ENCODE assay signal across 24 mouse cellular contexts in genomic region chr6:23471830-23472229, GRCm38 (mm10).
"Had no signal": no experiment of that assay in that cellular context is flagged by ENCODE, and none has a peak within 500 bp of the region (broad histone marks: within the 10 kb centered on the region; RNA-seq: fewer than 3 reads in every experiment).

No protein-coding gene starts in this region.

- H3K9me3 ChIP-seq: heart, embryonic 13.5 days; heart, embryonic 15.5 days; hindbrain, embryonic 13.5 days; hindbrain, embryonic 15.5 days; kidney, embryonic 15.5 days; limb, embryonic 13.5 days; limb, embryonic 15.5 days had no signal

- ATAC-seq: intestine, embryonic 16.5 days had no signal

- H3K27ac ChIP-seq: heart, adult 2 months; heart, embryonic 13.5 days; heart, embryonic 15.5 days; hindbrain, embryonic 13.5 days; hindbrain, embryonic 15.5 days; kidney, embryonic 15.5 days; kidney, postnatal 0 days; limb, embryonic 13.5 days; limb, embryonic 15.5 days had no signal

- H3K4me1 ChIP-seq: heart, embryonic 13.5 days; heart, embryonic 15.5 days; hindbrain, embryonic 13.5 days; hindbrain, embryonic 15.5 days; kidney, embryonic 15.5 days; limb, embryonic 13.5 days; limb, embryonic 15.5 days had no signal

- H3K27me3 ChIP-seq: heart, embryonic 13.5 days; heart, embryonic 15.5 days; hindbrain, embryonic 13.5 days; hindbrain, embryonic 15.5 days; kidney, embryonic 15.5 days; limb, embryonic 13.5 days; limb, embryonic 15.5 days had no signal

- DNase-seq: gastrocnemius, postnatal 14 days; gastrocnemius, postnatal 36 days; heart, adult 11 months; heart, adult 2 months; heart, postnatal 14 days; heart, postnatal 36 days; kidney, adult 11 months; kidney, adult 2 months; kidney, adult 9 months; kidney, postnatal 14 days; kidney, postnatal 36 days; layer of hippocampus, adult 9-11 months; layer of hippocampus, postnatal 36 days; left cerebral cortex, postnatal 4 days had no signal

- H3K36me3 ChIP-seq: heart, embryonic 13.5 days; heart, embryonic 15.5 days; hindbrain, embryonic 13.5 days; hindbrain, embryonic 15.5 days; kidney, embryonic 15.5 days; limb, embryonic 13.5 days; limb, embryonic 15.5 days had no signal

- H3K4me3 ChIP-seq: heart, adult 2 months; heart, embryonic 13.5 days; heart, embryonic 15.5 days; hindbrain, embryonic 13.5 days; hindbrain, embryonic 15.5 days; kidney, embryonic 15.5 days; limb, embryonic 13.5 days; limb, embryonic 15.5 days had no signal

- H3K9ac ChIP-seq: heart, embryonic 13.5 days; heart, embryonic 15.5 days; hindbrain, embryonic 13.5 days; hindbrain, embryonic 15.5 days; kidney, embryonic 15.5 days; limb, embryonic 13.5 days; limb, embryonic 15.5 days had no signal

- H3K4me2 ChIP-seq: heart, embryonic 11.5 days; heart, embryonic 13.5 days; heart, embryonic 15.5 days; hindbrain, embryonic 13.5 days; hindbrain, embryonic 15.5 days; kidney, embryonic 15.5 days; limb, embryonic 13.5 days; limb, embryonic 15.5 days had no signal
